Mouse (Mus musculus): Measurements from ENCODE around the gene Glb1. TPM values are rescaled to one million over a fixed set of nuclear protein-coding genes. Genes with fewer than 3 reads are reported as not detected.

Gene Glb1
- polyA plus RNA-seq, 1 experiment = 144 TPM

GRCm38 (mm10) chr9:114522041-114522440, 121.2 kb downstream of the Glb1 start:
- Histone ChIP-seq H3K4me3 (ENCODE audit: insufficient read depth, low read depth, low read length) (no peak overlapping the region), H3K4me1 (ENCODE audit: control insufficient read depth, insufficient read depth, low read length) (no peaks in the 10 kb centered on the region), H3K27me3 (replicated peaks; ENCODE audit: control insufficient read depth, insufficient read depth, low read length) (no peaks in the 10 kb centered on the region), H3K36me3 (ENCODE audit: control insufficient read depth, insufficient read depth, low read length) (no peaks in the 10 kb centered on the region), H3K27ac (ENCODE audit: insufficient read depth, low read depth, low read length) (no peak overlapping the region)
- 71% methylated on average over 5 of the region's 5 CpGs for WGBS
- 0 out of 2 replicates have a peak, but pooled peaks have one; percentile 21 for TF ChIP-seq CTCF (conservative IDR thresholded peaks at IDR 0.05; ENCODE audit: insufficient read depth, insufficient read length, low read depth, low read length)
- no peak for TF ChIP-seq POLR2A (IDR thresholded peaks at IDR 0.05; ENCODE audit: low read depth, low read length)
- no peak for DNase-seq

- Histone ChIP-seq H3K36me3 (ENCODE audit: control insufficient read depth, insufficient read depth, low read length) (no peaks in the 10 kb centered on the region), H3K27me3 (replicated peaks; ENCODE audit: control insufficient read depth, insufficient read depth, low read length) (no peaks in the 10 kb centered on the region), H3K4me3 (ENCODE audit: insufficient read depth, low read depth, low read length) (no peak overlapping the region), H3K4me1 (ENCODE audit: control insufficient read depth, insufficient read depth, low read length) (no peaks in the 10 kb centered on the region), H3K27ac (ENCODE audit: insufficient read depth, low read depth, low read length) (no peak overlapping the region)
- TF ChIP-seq POLR2A (IDR thresholded peaks at IDR 0.05; ENCODE audit: low read depth, low read length) (no peak), CTCF (conservative IDR thresholded peaks at IDR 0.05; ENCODE audit: insufficient read depth, insufficient read length, low read depth, low read length) (no peak)
- DNase-seq = no peak
- 94% methylated on average over 9 of the region's 9 CpGs for WGBS
These were observed 121.6 kb downstream of the Glb1 start for GRCm38 (mm10) chr9:114522501-114522900.

Other genes starting within 250 kb of the Glb1 start
- gene Bcl2a1c, start 70.9 kb upstream of the Glb1 start, polyA plus RNA-seq (2012; rRNA removed) = not detected in 2 replicates
- gene Crtap, start 10.4 kb upstream of the Glb1 start, polyA plus RNA-seq (2012; rRNA removed) = 86.3 and 98.7 TPM in 2 replicates
- 11.4 and 15.7 TPM in 2 replicates for gene Tmppe, start within 50 bp of the Glb1 start, polyA plus RNA-seq (2012; rRNA removed)
- gene Ccr4, start 103.8 kb downstream of the Glb1 start, polyA plus RNA-seq (2012; rRNA removed) = 0.20 and 0.53 TPM in 2 replicates
- gene C130032M10Rik, start 114.6 kb downstream of the Glb1 start, polyA plus RNA-seq (2012; rRNA removed) = not detected in 2 replicates
- gene Trim71, start 163.3 kb downstream of the Glb1 start, polyA plus RNA-seq (2012; rRNA removed) = 0.01 and 0.05 TPM in 2 replicates
- 21.9 and 24.0 TPM in 2 replicates for gene Cnot10, start 239.1 kb downstream of the Glb1 start, polyA plus RNA-seq (2012; rRNA removed)

All from kidney, adult 2 months (tissue).